Comparison of ENCODE assay signal across 21 mouse cellular contexts in the genomic region with DNA sequence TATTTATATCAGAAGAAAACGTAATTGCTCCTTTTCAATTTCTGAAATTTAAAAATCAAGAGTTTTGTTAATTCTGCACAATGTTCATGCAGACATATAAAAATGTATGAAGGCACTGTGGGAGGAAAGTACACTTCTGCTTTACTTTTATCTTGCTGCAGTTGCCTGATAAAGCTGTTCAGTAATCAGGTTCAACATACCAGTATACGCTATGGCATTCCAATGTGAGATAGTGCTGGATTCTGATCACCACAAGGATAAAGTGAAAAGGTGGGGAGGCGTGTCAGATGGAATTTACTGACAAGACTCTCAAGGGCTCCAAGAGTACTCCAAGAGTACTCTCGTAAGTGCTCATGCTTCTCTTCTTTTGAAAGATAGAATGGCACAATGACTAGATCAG.
DNase-seq lines count a peak whose midpoint lies in the region; ATAC-seq and TF ChIP-seq lines count a peak whose summit lies in the region.
"Had no signal": no experiment of that assay in that cellular context is flagged by ENCODE, and none has a peak within 500 bp of the region (broad histone marks: within the 10 kb centered on the region; RNA-seq: fewer than 3 reads in every experiment).

No protein-coding gene starts in this region.

- TF ChIP-seq POLR2A in MEL (IDR thresholded peaks at IDR 0.05; ENCODE audit: control insufficient read depth in 1 of 2, insufficient read depth in 1 of 2, low read depth in 1 of 2, low read length in 2 of 2, poor library complexity in 1 of 2): no peak

- 84% methylated on average over 4 of the region's 4 CpGs for WGBS in forebrain, postnatal 0 days

- peaks cover 3 to 7% of the 10 kb centered on the region in 2 experiments; a peak in 2 of 4 replicates for H3K4me1 ChIP-seq in MEL (ENCODE audit: control insufficient read depth in 1 of 2, insufficient read depth in 2 of 2, low read length in 2 of 2)
- no peaks in the 10 kb centered on the region for H3K4me1 ChIP-seq in forebrain, postnatal 0 days (ENCODE audit: insufficient read depth)

- no peak for TF ChIP-seq CTCF in MEL (IDR thresholded peaks at IDR 0.05 in 2 of 3, conservative IDR thresholded peaks at IDR 0.05 in 1 of 3; ENCODE audit: control insufficient read depth in 1 of 3, insufficient read depth in 1 of 3, low read depth in 2 of 3, low read length in 3 of 3, poor library complexity in 1 of 3, severe bottlenecking in 1 of 3)
- no peak for TF ChIP-seq CTCF in forebrain, postnatal 0 days (IDR thresholded peaks at IDR 0.05; ENCODE audit: low read depth)

- DNase-seq in MEL (ENCODE audit: low read depth, low spot score): peak; percentile 59
- peak; percentile 0 for DNase-seq in ZHBTc4 (ENCODE audit: low read depth, low spot score)
- no peak for DNase-seq in forebrain, postnatal 0 days
- DNase-seq in embryo, embryonic 9.5 days (ENCODE audit: extremely low spot score): no peak
- DNase-seq: adrenal gland, adult 2 months; adrenal gland, adult 8-10 months; adrenal gland, postnatal 10 days; adrenal gland, postnatal 14 days; adrenal gland, postnatal 25 days; adrenal gland, postnatal 36 days; B cell, adult 2 months; cerebellum, adult 11 months; cerebellum, adult 11-12 months; cerebellum, adult 18-20 months; cerebellum, adult 2 months; cerebellum, adult 8-10 months had no signal

- H3K27me3 ChIP-seq in MEL (ENCODE audit: control insufficient read depth in 1 of 2, insufficient read depth in 2 of 2, low read length in 2 of 2): no peaks in the 10 kb centered on the region
- no peaks in the 10 kb centered on the region for H3K27me3 ChIP-seq in forebrain, postnatal 0 days (ENCODE audit: insufficient read depth, low read length)
- H3K27me3 ChIP-seq: CH12.LX had no signal

- H3K9ac ChIP-seq in MEL (ENCODE audit: control insufficient read depth, low read depth, low read length, poor library complexity, severe bottlenecking): no peak overlapping the region
- H3K9ac ChIP-seq in forebrain, postnatal 0 days: no peak overlapping the region

- H3K4me3 ChIP-seq in MEL (ENCODE audit: control insufficient read depth in 1 of 2, insufficient read depth in 1 of 2, low read depth in 2 of 2, low read length in 2 of 2): no peak overlapping the region
- H3K4me3 ChIP-seq in forebrain, postnatal 0 days (ENCODE audit: low read depth, low read length): no peak overlapping the region

- TF ChIP-seq RAD21 in MEL (IDR thresholded peaks at IDR 0.05; ENCODE audit: low read depth, low read length): no peak; the same call in 1 of the 2 replicates

- no peaks in the 10 kb centered on the region for H3K79me2 ChIP-seq in MEL (ENCODE audit: control insufficient read depth, insufficient read depth, low read length, poor library complexity)

- peak; percentile 91 to 97 for TF ChIP-seq EP300 in MEL (IDR thresholded peaks at IDR 0.05; ENCODE audit: low read depth in 1 of 2, low read length in 2 of 2)

- no peak overlapping the region for H3K4me2 ChIP-seq in forebrain, postnatal 0 days (ENCODE audit: low read depth)

- H3K36me3 ChIP-seq in MEL (ENCODE audit: control insufficient read depth in 1 of 2, insufficient read depth in 2 of 2, low read length in 2 of 2): peaks cover 0 to 8% of the 10 kb centered on the region in 2 experiments; a peak in 2 of 4 replicates
- no peaks in the 10 kb centered on the region for H3K36me3 ChIP-seq in forebrain, postnatal 0 days (ENCODE audit: insufficient read depth)
- H3K36me3 ChIP-seq: G1E had no signal

- H3K9me3 ChIP-seq in MEL (replicated peaks; ENCODE audit: insufficient read depth, low read length): no peaks in the 10 kb centered on the region
- H3K9me3 ChIP-seq in forebrain, postnatal 0 days (ENCODE audit: low read length): no peaks in the 10 kb centered on the region
- H3K9me3 ChIP-seq: G1E had no signal

- ATAC-seq in forebrain, postnatal 0 days: no peak
- ATAC-seq: activated CD4-positive, CD25-positive, alpha-beta regulatory T cell, adult 4 months; CD4-positive, CD25-positive, alpha-beta regulatory T cell, adult 4 months; Patski had no signal

- H3K27ac ChIP-seq in MEL (ENCODE audit: control insufficient read depth, low read depth, low read length): no peak overlapping the region
- no peak overlapping the region for H3K27ac ChIP-seq in forebrain, postnatal 0 days (ENCODE audit: low read depth, low read length)

TF ChIP-seq in MEL, 35 proteins besides CTCF, POLR2A, EP300 and RAD21:
- TF ChIP-seq ZKSCAN1 (IDR thresholded peaks at IDR 0.05; ENCODE audit: low read depth, low read length): no peak
- no peak for TF ChIP-seq POLR2AphosphoS5 (IDR thresholded peaks at IDR 0.05; ENCODE audit: borderline replicate concordance, low read depth, low read length)
- peak; percentile 92 for TF ChIP-seq TCF12 (IDR thresholded peaks at IDR 0.05; ENCODE audit: low read depth, low read length)
- TF ChIP-seq RCOR1 (IDR thresholded peaks at IDR 0.05; ENCODE audit: low read depth, low read length): peak; percentile 92
- TF ChIP-seq HCFC1 (IDR thresholded peaks at IDR 0.05; ENCODE audit: low read depth, low read length): no peak
- TF ChIP-seq CHD1 (IDR thresholded peaks at IDR 0.05; ENCODE audit: low read depth, low read length): no peak
- TF ChIP-seq GATA1 (IDR thresholded peaks at IDR 0.05; ENCODE audit: low read depth, low read length): peak; percentile 97
- TF ChIP-seq JUND (IDR thresholded peaks at IDR 0.05; ENCODE audit: low read depth, low read length): no peak
- TF ChIP-seq NELFE (IDR thresholded peaks at IDR 0.05; ENCODE audit: low read depth, low read length): 0 out of 2 replicates have a peak, but pooled peaks have one; percentile 13
- TF ChIP-seq ZNF384 (IDR thresholded peaks at IDR 0.05; ENCODE audit: low read depth, low read length): 0 out of 2 replicates have a peak, but pooled peaks have one; percentile 29
- no peak for TF ChIP-seq TAL1 (IDR thresholded peaks at IDR 0.05; ENCODE audit: low read length)
- TF ChIP-seq ELF1 (IDR thresholded peaks at IDR 0.05; ENCODE audit: low read depth, low read length): 0 out of 2 replicates have a peak, but pooled peaks have one; percentile 5
- no peak for TF ChIP-seq ZMIZ1 (IDR thresholded peaks at IDR 0.05; ENCODE audit: low read depth, low read length)
- no peak for TF ChIP-seq UBTF (IDR thresholded peaks at IDR 0.05; ENCODE audit: borderline replicate concordance, insufficient read depth, low read depth, low read length)
- TF ChIP-seq MXI1 (IDR thresholded peaks at IDR 0.05; ENCODE audit: low read depth, low read length): no peak; the same call in 1 of the 2 replicates
- no peak for TF ChIP-seq MAZ (IDR thresholded peaks at IDR 0.05; ENCODE audit: low read depth, low read length)
- peak; percentile 67; the same call in 1 of the 2 replicates for TF ChIP-seq SIN3A (IDR thresholded peaks at IDR 0.05; ENCODE audit: low read length)
- peak; percentile 70 for TF ChIP-seq ETS1 (IDR thresholded peaks at IDR 0.05; ENCODE audit: low read depth, low read length)
- TF ChIP-seq MYC (IDR thresholded peaks at IDR 0.05; ENCODE audit: low read depth, low read length): 0 out of 2 replicates have a peak, but pooled peaks have one; percentile 27
- no peak; the same call in 1 of the 2 replicates for TF ChIP-seq MYB (IDR thresholded peaks at IDR 0.05; ENCODE audit: low read depth, low read length)
- TF ChIP-seq SMC3 (IDR thresholded peaks at IDR 0.05; ENCODE audit: low read depth, low read length): no peak; the same call in 1 of the 2 replicates
- 0 out of 2 replicates have a peak, but pooled peaks have one; percentile 37 for TF ChIP-seq GABPA (IDR thresholded peaks at IDR 0.05; ENCODE audit: low read depth, low read length)
- peak; percentile 60 for TF ChIP-seq BHLHE40 (IDR thresholded peaks at IDR 0.05; ENCODE audit: borderline replicate concordance, low read depth, low read length)
- TF ChIP-seq KAT2A (conservative IDR thresholded peaks at IDR 0.05; ENCODE audit: low read depth, low read length): peak; percentile 50; the same call in 1 of the 2 replicates
- no peak for TF ChIP-seq MAFK (IDR thresholded peaks at IDR 0.05; ENCODE audit: borderline replicate concordance, low read depth, low read length)
- TF ChIP-seq TBP (IDR thresholded peaks at IDR 0.05; ENCODE audit: low read depth, low read length): no peak
- TF ChIP-seq MEF2A (IDR thresholded peaks at IDR 0.05; ENCODE audit: extremely low read depth, insufficient replicate concordance, low read depth, low read length, poor library complexity, severe bottlenecking): peak; percentile 53; the same call in 1 of the 2 replicates
- TF ChIP-seq CHD2 (IDR thresholded peaks at IDR 0.05; ENCODE audit: low read length): peak; percentile 33; the same call in 1 of the 2 replicates
- no peak for TF ChIP-seq USF2 (IDR thresholded peaks at IDR 0.05; ENCODE audit: borderline replicate concordance in 1 of 2, insufficient read depth in 1 of 2, low read depth in 1 of 2, low read length in 2 of 2)
- TF ChIP-seq E2F4 (IDR thresholded peaks at IDR 0.05; ENCODE audit: borderline replicate concordance, low read depth, low read length): no peak
- TF ChIP-seq POLR2AphosphoS2 (IDR thresholded peaks at IDR 0.05; ENCODE audit: low read length): no peak
- 0 out of 2 replicates have a peak, but pooled peaks have one; percentile 13 for TF ChIP-seq USF1 (IDR thresholded peaks at IDR 0.05; ENCODE audit: low read depth, low read length)
- 0 out of 2 replicates have a peak, but pooled peaks have one; percentile 17 for TF ChIP-seq MAX (IDR thresholded peaks at IDR 0.05; ENCODE audit: low read length)
- TF ChIP-seq NRF1 (IDR thresholded peaks at IDR 0.05; ENCODE audit: insufficient read depth, low read depth, low read length, poor library complexity, severe bottlenecking): no peak
- peak; percentile 1; the same call in 1 of the 2 replicates for TF ChIP-seq ZC3H11A (IDR thresholded peaks at IDR 0.05; ENCODE audit: low read depth, low read length)

Comparison
In these comparisons a context has a peak if more than half of its experiments do, and no peak if none do; other contexts are left out.
1. DNase-seq: peak in MEL (single experiment) and ZHBTc4 (single experiment); none in forebrain, postnatal 0 days (single experiment) and embryo, embryonic 9.5 days (single experiment).